In genomic region chr1:156473003-156473402, GRCm38 (mm10) we compare ENCODE assay signal across 8 mouse cellular contexts. TPM values are rescaled to one million over a fixed set of nuclear protein-coding genes. Genes with fewer than 3 reads are reported as not detected.
DNase-seq lines count a peak whose midpoint lies in the region; ATAC-seq and TF ChIP-seq lines count a peak whose summit lies in the region.

No protein-coding gene starts in this region.

- H3K27me3 ChIP-seq in heart, postnatal 0 days (ENCODE audit: control insufficient read depth, insufficient read depth, low read length), result no peaks in the 10 kb centered on the region
- no peaks in the 10 kb centered on the region for H3K27me3 ChIP-seq in limb, embryonic 13.5 days
- no peaks in the 10 kb centered on the region for H3K27me3 ChIP-seq in neural tube, embryonic 11.5 days (ENCODE audit: control insufficient read depth, insufficient read depth, low read length)

- peak overlapping the region; percentile 85 for H3K4me2 ChIP-seq in heart, postnatal 0 days (ENCODE audit: low read depth, low read length)
- H3K4me2 ChIP-seq in limb, embryonic 13.5 days (replicated peaks), result peak overlapping the region; percentile 73
- peak overlapping the region; percentile 77 for H3K4me2 ChIP-seq in neural tube, embryonic 11.5 days (ENCODE audit: low read depth)

- no peak for TF ChIP-seq CTCF in left cerebral cortex, adult 2 months (IDR thresholded peaks at IDR 0.05)
- no peak for TF ChIP-seq CTCF in heart, postnatal 0 days (IDR thresholded peaks at IDR 0.05; ENCODE audit: low read depth)

- no peak overlapping the region for H3K27ac ChIP-seq in left cerebral cortex, adult 2 months
- peak overlapping the region; percentile 67 for H3K27ac ChIP-seq in heart, postnatal 0 days (ENCODE audit: low read depth)
- H3K27ac ChIP-seq in limb, embryonic 13.5 days, result no peak overlapping the region
- H3K27ac ChIP-seq in neural tube, embryonic 11.5 days (ENCODE audit: low read depth, low read length), result no peak overlapping the region

- peak overlapping the region; percentile 20; the same call in 1 of the 2 replicates for H3K9ac ChIP-seq in heart, postnatal 0 days (replicated peaks; ENCODE audit: low read depth, low read length)
- H3K9ac ChIP-seq in limb, embryonic 13.5 days, result peak overlapping the region; percentile 53
- H3K9ac ChIP-seq in neural tube, embryonic 11.5 days (ENCODE audit: low read length), result no peak overlapping the region

- H3K36me3 ChIP-seq in heart, postnatal 0 days (replicated peaks; ENCODE audit: control insufficient read depth, insufficient read depth, low read length), result no peaks in the 10 kb centered on the region
- H3K36me3 ChIP-seq in limb, embryonic 13.5 days, result peaks cover 15% of the 10 kb centered on the region
- H3K36me3 ChIP-seq in neural tube, embryonic 11.5 days (ENCODE audit: control insufficient read depth, insufficient read depth, low read length), result no peaks in the 10 kb centered on the region

- 14% methylated on average over 11 of the region's 11 CpGs for WGBS in heart, postnatal 0 days
- WGBS in limb, embryonic 13.5 days, result 3% methylated on average over 11 of the region's 11 CpGs
- WGBS in neural tube, embryonic 11.5 days, result 3% methylated on average over 11 of the region's 11 CpGs

- TF ChIP-seq EP300 in heart, postnatal 0 days (IDR thresholded peaks at IDR 0.05; ENCODE audit: low read depth), result no peak

- DNase-seq in left cerebral cortex, adult 2 months (ENCODE audit: extremely low spot score in 1 of 2, low spot score in 2 of 2), result no peak
- no peak for DNase-seq in left cerebral cortex, postnatal 14 days (ENCODE audit: low spot score in 2 of 2)
- DNase-seq in embryo, embryonic 11 days, result peak; percentile 63
- DNase-seq in heart, postnatal 0 days (ENCODE audit: low spot score), result peak; percentile 49
- DNase-seq in neural tube, embryonic 11.5 days (ENCODE audit: low spot score), result peak; percentile 39
- DNase-seq in left cerebral cortex, postnatal 36 days (ENCODE audit: low spot score in 2 of 2), result no peak
- no peak for DNase-seq in adrenal gland, adult 2 months

- H3K4me1 ChIP-seq in heart, postnatal 0 days (ENCODE audit: control insufficient read depth, insufficient read depth), result no peaks in the 10 kb centered on the region
- H3K4me1 ChIP-seq in limb, embryonic 13.5 days, result peaks cover 8% of the 10 kb centered on the region
- no peaks in the 10 kb centered on the region for H3K4me1 ChIP-seq in neural tube, embryonic 11.5 days (ENCODE audit: control insufficient read depth, insufficient read depth, low read length)

- H3K9me3 ChIP-seq in heart, postnatal 0 days (replicated peaks; ENCODE audit: control insufficient read depth, low read length), result 0 out of 2 replicates have a peak, but pooled peaks cover 4% of the 10 kb centered on the region
- H3K9me3 ChIP-seq in limb, embryonic 13.5 days, result no peaks in the 10 kb centered on the region
- no peaks in the 10 kb centered on the region for H3K9me3 ChIP-seq in neural tube, embryonic 11.5 days (ENCODE audit: control insufficient read depth, low read length)

- ATAC-seq in heart, postnatal 0 days (ENCODE audit: insufficient read depth, low read depth), result peak; percentile 45
- ATAC-seq in limb, embryonic 13.5 days (ENCODE audit: low FRiP score, low read depth), result no peak
- no peak for ATAC-seq in neural tube, embryonic 11.5 days (ENCODE audit: insufficient read depth, low FRiP score, low TSS enrichment)

- intact Hi-C loops in left cerebral cortex, adult 2 months (cut with DNase I), result loop anchor here (2.0 kb wide), 1 partner anchor 86 kb away; the partner anchor contains the start of gene Abl2
- intact Hi-C loops in left cerebral cortex, postnatal 14 days (cut with DNase I), result no loop called here
- intact Hi-C loops in left cerebral cortex, postnatal 36 days (cut with DNase I), result loop anchor here (2.0 kb wide), 1 partner anchor 52 kb away; the partner anchor contains the start of gene Axdnd1

- H3K4me3 ChIP-seq in left cerebral cortex, adult 2 months, result peak overlapping the region; percentile 95
- H3K4me3 ChIP-seq in heart, postnatal 0 days (ENCODE audit: low read depth, low read length), result peak overlapping the region; percentile 73
- peak overlapping the region; percentile 74 for H3K4me3 ChIP-seq in limb, embryonic 13.5 days
- peak overlapping the region; percentile 79 for H3K4me3 ChIP-seq in neural tube, embryonic 11.5 days (ENCODE audit: low read depth, low read length)

RNA-seq across cellular contexts. Expression of gene Soat1, which starts 1.1 kb away (rescaled TPM):
- total RNA-seq in left cerebral cortex, adult 2 months (2021), result 10 to 100 TPM; 40.8 to 48.5 TPM
- total RNA-seq in left cerebral cortex, postnatal 14 days (2021), result 10 to 100 TPM; 32.9 to 36.7 TPM
- 47.3 and 75.3 TPM in 2 replicates for total RNA-seq in heart, postnatal 0 days (2014; rRNA removed; ENCODE audit: low replicate concordance)
- polyA plus RNA-seq in heart, postnatal 0 days (2015; fragmentation: Nextera tagmentation; extraction: Ambion mirVana), result 8.6 and 12.3 TPM in 2 replicates
- 30.4 and 32.3 TPM in 2 replicates for polyA plus RNA-seq in limb, embryonic 13.5 days (2015; fragmentation: Nextera tagmentation; extraction: Ambion mirVana)
- 19.7 and 22.3 TPM in 2 replicates for polyA plus RNA-seq in neural tube, embryonic 11.5 days (2014; fragmentation: Nextera tagmentation; extraction: Ambion mirVana)
- 10 to 100 TPM; 32.3 to 47.6 TPM for total RNA-seq in left cerebral cortex, postnatal 36 days (2021)
- total RNA-seq in adrenal gland, adult 2 months (2021), result 1,000 to 10,000 TPM; 1,258 to 1,398 TPM
- 116 and 185 TPM in 2 replicates for polyA plus RNA-seq in adrenal gland, adult 2 months (2012; rRNA removed)

RNA-seq across cellular contexts. Expression of gene Gm10031, which starts 50.8 kb away (rescaled TPM):
- 10 to 100 TPM; 43.3 to 44.5 TPM for total RNA-seq in left cerebral cortex, adult 2 months (2021)
- 10 to 100 TPM; 52.4 to 55.1 TPM for total RNA-seq in left cerebral cortex, postnatal 14 days (2021)
- total RNA-seq in heart, postnatal 0 days (2014; rRNA removed; ENCODE audit: low replicate concordance), result 9.1 and 13.9 TPM in 2 replicates
- 0.33 and 0.45 TPM in 2 replicates for polyA plus RNA-seq in heart, postnatal 0 days (2015; fragmentation: Nextera tagmentation; extraction: Ambion mirVana)
- 0.72 and 0.74 TPM in 2 replicates for polyA plus RNA-seq in limb, embryonic 13.5 days (2015; fragmentation: Nextera tagmentation; extraction: Ambion mirVana)
- 0.30 and 0.44 TPM in 2 replicates for polyA plus RNA-seq in neural tube, embryonic 11.5 days (2014; fragmentation: Nextera tagmentation; extraction: Ambion mirVana)
- total RNA-seq in left cerebral cortex, postnatal 36 days (2021), result 10 to 100 TPM; 42.9 to 43.3 TPM
- total RNA-seq in adrenal gland, adult 2 months (2021), result 10 to 100 TPM; 37.5 to 44.6 TPM
- 13.3 and 20.3 TPM in 2 replicates for polyA plus RNA-seq in adrenal gland, adult 2 months (2012; rRNA removed)

RNA-seq across cellular contexts. Expression of gene Axdnd1, which starts 52.0 kb away (rescaled TPM):
- total RNA-seq in left cerebral cortex, adult 2 months (2021), result 1 to 10 TPM in 1 of 2 experiments, under 1 TPM in 1; 0.36 to 1.1 TPM
- total RNA-seq in left cerebral cortex, postnatal 14 days (2021), result under 1 TPM; 0.31 to 0.61 TPM
- total RNA-seq in heart, postnatal 0 days (2014; rRNA removed; ENCODE audit: low replicate concordance), result not detected in 2 replicates
- polyA plus RNA-seq in heart, postnatal 0 days (2015; fragmentation: Nextera tagmentation; extraction: Ambion mirVana), result 0.04 TPM in 1 of 2 replicates, not detected in the other
- polyA plus RNA-seq in limb, embryonic 13.5 days (2015; fragmentation: Nextera tagmentation; extraction: Ambion mirVana), result 0.11 and 1.0 TPM in 2 replicates
- polyA plus RNA-seq in neural tube, embryonic 11.5 days (2014; fragmentation: Nextera tagmentation; extraction: Ambion mirVana), result not detected in 2 replicates
- under 1 TPM; 0.41 to 0.86 TPM for total RNA-seq in left cerebral cortex, postnatal 36 days (2021)
- total RNA-seq in adrenal gland, adult 2 months (2021), result 1 to 10 TPM; 1.7 to 9.1 TPM
- polyA plus RNA-seq in adrenal gland, adult 2 months (2012; rRNA removed), result 0.11 TPM in 1 of 2 replicates, not detected in the other

Comparison
In these comparisons a context has a peak if more than half of its experiments do, and no peak if none do; other contexts are left out.
1. DNase-seq: peak in embryo, embryonic 11 days (single experiment), heart, postnatal 0 days (single experiment) and neural tube, embryonic 11.5 days (single experiment); none in left cerebral cortex, adult 2 months (0 of 2), left cerebral cortex, postnatal 14 days (0 of 2), left cerebral cortex, postnatal 36 days (0 of 2) and adrenal gland, adult 2 months (single experiment).
2. RNA of gene Soat1, which starts 1.1 kb away (total RNA-seq): 1,258 to 1,398 TPM in adrenal gland, adult 2 months; 40.8 to 48.5 TPM in left cerebral cortex, adult 2 months, 32.3 to 47.6 TPM in left cerebral cortex, postnatal 36 days, 47.3 to 75.3 TPM in heart, postnatal 0 days and 32.9 to 36.7 TPM in left cerebral cortex, postnatal 14 days; every median in the first group is over 10 times any median in the second.
3. Peak in every context shown above with its lines, with median percentiles within 50 percentile points of each other: H3K4me3 ChIP-seq and H3K4me2 ChIP-seq.